Mouse (Mus musculus): ENCODE measurements around the gene Fblim1.
"Not testable (repeated sequence)": the region's sequence is repeated elsewhere in the genome, so short reads cannot be mapped to it uniquely, and the experiment has no call there.

DNA sequence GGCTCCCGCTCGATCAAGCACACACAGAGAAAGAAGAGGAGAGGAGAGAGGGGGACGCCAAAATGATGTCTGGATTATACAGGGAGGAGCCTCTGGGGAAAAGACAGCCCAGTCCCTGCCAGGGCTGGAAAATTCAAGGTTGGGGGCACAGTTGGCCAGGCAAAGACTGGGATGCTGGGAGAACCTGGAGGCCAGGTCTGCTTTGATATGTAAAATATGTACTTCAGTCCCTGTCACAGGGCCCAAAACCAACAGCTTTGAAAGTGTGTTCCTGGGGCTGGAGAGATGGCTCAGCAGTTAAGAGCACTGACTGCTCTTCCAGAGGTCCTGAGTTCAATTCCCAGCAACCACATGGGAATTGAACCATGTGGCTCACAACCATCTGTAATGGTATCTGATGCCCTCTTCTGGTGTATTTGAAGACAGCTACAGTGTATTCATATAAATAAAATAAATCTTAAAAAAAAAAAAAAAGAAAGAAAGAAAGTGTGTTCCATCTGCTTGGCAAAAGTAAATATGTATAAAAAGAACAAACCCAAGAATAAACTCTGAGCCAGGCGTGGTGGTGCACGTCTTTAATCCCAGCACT, 44.5 kb downstream of the Fblim1 start:
- not testable (repeated sequence) for TF ChIP-seq CTCF (IDR thresholded peaks at IDR 0.05; ENCODE audit: extremely low read depth, insufficient read depth, insufficient read length, insufficient replicate concordance); POLR2A (IDR thresholded peaks at IDR 0.05; ENCODE audit: low read depth, low read length)

Measured in spleen, adult 2 months (tissue).